Mouse (Mus musculus) liver, adult 2 months (tissue): ENCODE measurements around the gene C2cd2l. TPM values are rescaled to one million over a fixed set of nuclear protein-coding genes. Genes with fewer than 3 reads are reported as not detected.

ENCODE experiments used
- DNase-seq: peaks from one replicate; pipeline ENCODE4 v3.0.0-alpha.2; 2011; ENCODE audit warnings: low read depth, low spot score; ENCODE audit errors: extremely low read depth
- H3K27ac ChIP-seq: fragments of 200-500 bp; replicated peaks from 2 replicates; pipeline ENCODE4 v1.5.1; 2012; ENCODE audit warnings: low read depth, mild to moderate bottlenecking, control low read depth, inconsistent platforms, low read length; ENCODE audit not compliant: insufficient read depth
- H3K27me3 ChIP-seq: fragments of 200-500 bp; 2 replicates; pipeline ENCODE4 v1.6.1; 2012; ENCODE audit warnings: mild to moderate bottlenecking, moderate library complexity, low read length, inconsistent platforms; ENCODE audit not compliant: control insufficient read depth, insufficient read depth
- H3K36me3 ChIP-seq: fragments of 200-500 bp; 2 replicates; pipeline ENCODE4 v1.6.1; 2012; ENCODE audit warnings: low read length, inconsistent platforms; ENCODE audit not compliant: control insufficient read depth, insufficient read depth
- H3K4me1 ChIP-seq: fragments of 200-500 bp; 2 replicates; pipeline ENCODE4 v1.6.1; 2011; ENCODE audit warnings: low read length; ENCODE audit not compliant: control insufficient read depth, insufficient read depth
- H3K4me3 ChIP-seq: fragments of 200-500 bp; 2 replicates; pipeline ENCODE4 v1.5.1; 2011; ENCODE audit warnings: low read depth, mild to moderate bottlenecking, control low read depth, low read length, moderate library complexity; ENCODE audit not compliant: insufficient read depth
- H3K79me2 ChIP-seq: fragments of 200-500 bp; 2 replicates; pipeline ENCODE4 v1.6.1; 2012; ENCODE audit warnings: inconsistent platforms, mild to moderate bottlenecking, low read length, moderate library complexity; ENCODE audit not compliant: control insufficient read depth, insufficient read depth
- H3K9ac ChIP-seq: fragments of 200-500 bp; 2 replicates; pipeline ENCODE4 v1.6.1; 2012; ENCODE audit warnings: low read depth, mild to moderate bottlenecking, control low read depth, inconsistent platforms, low read length
- CTCF ChIP-seq: fragments of 200-500 bp; IDR thresholded peaks from 2 replicates; pipeline ENCODE4 v1.5.1; 2011; ENCODE audit warnings: low read depth, low read length, control low read depth
- POLR2A ChIP-seq: fragments of 200-500 bp; IDR thresholded peaks from 2 replicates; pipeline ENCODE4 v1.6.1; 2011; ENCODE audit warnings: low read length, control low read depth; ENCODE audit not compliant: insufficient read depth; ENCODE audit errors: extremely low read depth
- WGBS: fragments of 180-500 bp; shearing (Covaris S2); methylation state at CpG from one replicate; pipeline ENCODE4 v1.1.7; 2018; 5-methylcytosine and 5-hydroxymethylcytosine counted together
- polyA plus RNA-seq: library from polyadenylated mRNA; depleted of rRNA; stranded (reverse); fragments of >200 nt; gene quantifications from 2 replicates; pipeline ENCODE4 v1.2.3, GENCODE M21; 2012
- total RNA-seq: library from RNA; depleted of rRNA; stranded (reverse); fragments of >200 nt; gene quantifications from 2 replicates; pipeline ENCODE4 v1.2.3, GENCODE M21; 2014

Gene C2cd2l
- total and polyA plus RNA-seq, 2 experiments, result 5.2 to 60.9 TPM

DNA sequence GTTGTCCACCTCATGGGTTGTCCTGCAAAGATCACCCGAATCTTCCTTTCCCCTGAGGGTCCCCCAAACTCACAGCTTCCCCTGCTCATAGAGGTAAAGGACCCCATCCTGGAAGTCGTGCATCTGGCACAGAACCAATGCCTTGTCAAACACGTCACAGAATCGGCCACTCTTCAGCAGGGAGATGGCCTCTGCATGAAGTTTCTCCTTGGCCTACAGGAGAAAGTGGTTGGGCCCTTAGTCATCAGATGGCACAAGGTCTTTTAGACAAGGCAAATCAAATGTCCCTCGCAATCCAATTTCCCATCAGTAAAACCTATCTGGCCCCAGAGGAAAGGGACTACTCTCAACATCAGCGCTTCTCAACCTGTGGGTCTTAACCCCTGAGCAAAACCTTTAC, 33.1 kb upstream of the C2cd2l start:
- no peak overlapping the region for H3K9ac ChIP-seq
- H3K27me3 ChIP-seq, result no peaks in the 10 kb centered on the region
- H3K4me1 ChIP-seq, result 0 out of 2 replicates have a peak, but pooled peaks cover 1% of the 10 kb centered on the region
- no peak overlapping the region for H3K27ac ChIP-seq
- DNase-seq, result no peak
- H3K4me3 ChIP-seq, result no peak overlapping the region
- no peak for TF ChIP-seq POLR2A
- no peak for TF ChIP-seq CTCF
- WGBS, result 91% methylated on average over 6 of the region's 6 CpGs
- H3K79me2 ChIP-seq, result peaks cover 5% of the 10 kb centered on the region; the same call in 1 of the 2 replicates
- peaks cover 76% of the 10 kb centered on the region for H3K36me3 ChIP-seq

DNA sequence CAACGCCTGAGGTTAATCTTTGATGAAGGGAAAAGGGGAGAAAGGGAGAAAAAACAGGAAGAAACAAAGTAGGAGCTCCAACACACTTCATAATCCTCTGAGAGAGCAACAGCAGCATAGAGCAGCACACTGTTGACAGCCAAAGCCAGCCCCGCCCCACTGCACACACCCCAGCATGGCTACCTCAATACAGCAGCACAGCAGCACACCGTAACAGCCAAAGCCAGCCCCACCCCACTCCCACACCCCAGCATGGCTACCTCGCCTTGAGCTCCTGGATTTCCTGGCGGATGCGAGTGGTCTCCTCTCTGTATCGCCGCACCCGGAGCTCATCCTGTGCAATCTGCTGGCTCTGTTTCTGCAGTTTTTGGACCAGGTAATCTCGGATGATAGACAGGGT, 32.3 kb upstream of the C2cd2l start:
- H3K27me3 ChIP-seq, result no peaks in the 10 kb centered on the region
- H3K27ac ChIP-seq, result no peak overlapping the region
- H3K79me2 ChIP-seq, result peaks cover 5% of the 10 kb centered on the region; the same call in 1 of the 2 replicates
- TF ChIP-seq POLR2A (no peak), CTCF (no peak)
- peaks cover 72% of the 10 kb centered on the region for H3K36me3 ChIP-seq
- no peak overlapping the region for H3K4me3 ChIP-seq
- DNase-seq, result no peak
- peaks cover 8% of the 10 kb centered on the region; the same call in 1 of the 2 replicates for H3K4me1 ChIP-seq
- no peak overlapping the region for H3K9ac ChIP-seq
- 94% methylated on average over 10 of the region's 10 CpGs for WGBS

DNA sequence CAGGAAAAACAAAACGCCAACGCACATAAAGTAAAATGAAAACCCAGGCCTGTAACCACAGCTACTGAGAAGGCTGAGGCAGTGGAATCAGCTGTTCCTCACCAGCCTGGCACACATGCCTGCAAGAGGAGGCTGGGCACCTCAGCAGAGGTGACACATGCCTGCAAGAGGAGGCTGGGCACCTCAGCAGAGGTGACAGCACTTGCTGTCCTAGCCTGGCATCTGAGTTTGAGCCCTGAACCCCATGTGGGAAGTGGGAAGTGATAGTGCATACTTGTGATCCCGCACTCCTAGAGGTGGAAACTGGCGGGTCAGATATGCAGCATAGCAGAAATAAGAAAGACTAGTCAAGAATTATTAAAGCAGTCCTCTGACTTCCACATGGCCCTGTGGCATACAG, 31.3 kb upstream of the C2cd2l start:
- Histone ChIP-seq H3K36me3 (peaks cover 64% of the 10 kb centered on the region), H3K27ac (no peak overlapping the region)
- 92% methylated on average over 4 of the region's 4 CpGs for WGBS

DNA sequence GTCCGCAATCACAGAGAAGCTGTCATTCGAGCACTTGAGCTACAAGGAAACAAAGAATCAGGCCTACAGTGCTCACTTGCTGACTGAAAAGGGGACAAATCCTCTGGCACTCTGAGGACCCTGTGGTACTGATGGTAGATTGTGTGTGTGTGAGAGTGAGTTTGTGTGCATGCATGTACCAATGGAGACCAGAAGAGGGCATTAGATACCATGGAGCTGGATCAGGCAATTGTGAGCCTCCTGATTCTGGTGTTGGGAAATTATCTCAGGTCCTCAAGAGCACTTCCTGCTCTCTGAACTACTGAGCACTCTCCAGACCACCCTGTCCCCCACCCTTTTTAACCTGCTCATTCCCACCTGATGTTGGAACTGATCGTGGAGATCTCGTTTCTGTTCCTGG, 28.5 kb upstream of the C2cd2l start:
- Histone ChIP-seq H3K4me1 (peaks cover 9% of the 10 kb centered on the region; the same call in 1 of the 2 replicates), H3K36me3 (peaks cover 37% of the 10 kb centered on the region), H3K9ac (no peak overlapping the region), H3K27ac (no peak overlapping the region), H3K4me3 (no peak overlapping the region), H3K27me3 (no peaks in the 10 kb centered on the region), H3K79me2 (no peaks in the 10 kb centered on the region)
- peak; percentile 19 for DNase-seq
- no peak for TF ChIP-seq CTCF
- no peak for TF ChIP-seq POLR2A
- WGBS, result 95% methylated on average over 4 of the region's 4 CpGs

More for the DNA sequence above, 31.3 kb upstream of the C2cd2l start:
- Histone ChIP-seq H3K4me3 (no peak overlapping the region), H3K4me1 (peaks cover 9% of the 10 kb centered on the region; the same call in 1 of the 2 replicates), H3K79me2 (peaks cover 5% of the 10 kb centered on the region; the same call in 1 of the 2 replicates), H3K9ac (no peak overlapping the region), H3K27me3 (no peaks in the 10 kb centered on the region)
- no peak for DNase-seq
- TF ChIP-seq CTCF (no peak), POLR2A (no peak)

DNA sequence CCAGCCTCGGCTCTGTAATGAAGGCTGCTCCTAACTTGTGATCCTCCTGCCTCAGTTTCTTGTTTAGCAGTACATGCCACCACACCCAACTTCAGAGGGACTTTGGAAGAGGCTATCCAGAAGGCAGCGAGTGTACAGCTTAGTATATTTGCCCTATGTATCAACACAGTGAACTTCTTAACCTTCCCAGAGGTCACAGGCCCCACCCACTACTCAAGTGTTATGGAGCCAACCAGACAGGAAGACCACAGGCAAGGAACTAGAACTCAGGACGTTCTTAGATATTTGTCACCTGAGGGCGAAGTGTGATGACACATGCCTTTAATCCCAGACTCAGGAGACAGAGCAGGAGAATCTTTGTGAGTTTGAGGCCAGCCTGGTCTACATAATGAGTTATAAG, 27.5 kb upstream of the C2cd2l start:
- DNase-seq, result no peak
- peaks cover 15% of the 10 kb centered on the region for H3K4me1 ChIP-seq
- peak overlapping the region; percentile 21; the same call in 1 of the 2 replicates for H3K4me3 ChIP-seq
- H3K27ac ChIP-seq, result peak overlapping the region; percentile 75
- H3K36me3 ChIP-seq, result peaks cover 27% of the 10 kb centered on the region
- no peaks in the 10 kb centered on the region for H3K27me3 ChIP-seq
- 62% methylated on average over 4 of the region's 4 CpGs for WGBS
- TF ChIP-seq POLR2A (no peak), CTCF (no peak)
- peak overlapping the region; percentile 39; the same call in 1 of the 2 replicates for H3K9ac ChIP-seq
- H3K79me2 ChIP-seq, result peaks cover 5% of the 10 kb centered on the region; the same call in 1 of the 2 replicates

DNA sequence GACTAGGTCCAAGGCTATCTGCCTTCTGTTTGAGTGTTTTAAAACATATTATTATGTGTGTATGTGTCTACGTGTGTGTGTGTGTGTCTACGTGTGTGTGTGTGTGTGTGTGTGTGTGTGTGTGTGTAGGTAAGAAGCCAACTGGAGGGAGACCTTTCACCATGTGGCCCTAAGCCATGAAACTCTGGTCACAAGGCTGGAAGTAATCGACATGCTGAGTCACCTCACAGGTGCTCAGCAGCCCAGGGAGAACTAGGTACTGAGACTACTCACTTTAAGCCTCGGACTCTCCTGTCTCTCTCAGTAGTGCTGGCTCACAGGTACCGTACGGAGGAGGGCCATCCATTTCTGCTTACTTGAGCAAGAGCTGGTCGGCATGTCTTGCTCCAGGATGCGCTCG, 27.1 kb upstream of the C2cd2l start:
- peaks cover 10% of the 10 kb centered on the region; the same call in 1 of the 2 replicates for H3K79me2 ChIP-seq
- peak overlapping the region; percentile 75 for H3K27ac ChIP-seq
- H3K36me3 ChIP-seq, result peaks cover 24% of the 10 kb centered on the region
- no peak for TF ChIP-seq POLR2A
- no peak for TF ChIP-seq CTCF
- H3K27me3 ChIP-seq, result no peaks in the 10 kb centered on the region
- peak overlapping the region; percentile 39; the same call in 1 of the 2 replicates for H3K9ac ChIP-seq
- peak; percentile 93 for DNase-seq
- 48% methylated on average over 9 of the region's 9 CpGs for WGBS
- H3K4me3 ChIP-seq, result peak overlapping the region; percentile 21; the same call in 1 of the 2 replicates
- peaks cover 19% of the 10 kb centered on the region for H3K4me1 ChIP-seq
